Mouse (Mus musculus) testis, adult 2 months (tissue): ENCODE data around the gene Cuedc1.

Experiments used
- CTCF ChIP-seq: fragments of 200-500 bp; IDR thresholded peaks from 2 replicates; pipeline ENCODE4 v1.5.1; 2012; ENCODE audit warnings: low read depth, mild to moderate bottlenecking, inconsistent platforms, low read length, moderate library complexity; ENCODE audit not compliant: control insufficient read depth, insufficient read depth, insufficient replicate concordance
- POLR2A ChIP-seq: fragments of 200-500 bp; IDR thresholded peaks from 2 replicates; pipeline ENCODE4 v1.6.1; 2012; ENCODE audit warnings: low read depth, mild to moderate bottlenecking, inconsistent platforms, low read length, moderate library complexity; ENCODE audit not compliant: control insufficient read depth

DNA sequence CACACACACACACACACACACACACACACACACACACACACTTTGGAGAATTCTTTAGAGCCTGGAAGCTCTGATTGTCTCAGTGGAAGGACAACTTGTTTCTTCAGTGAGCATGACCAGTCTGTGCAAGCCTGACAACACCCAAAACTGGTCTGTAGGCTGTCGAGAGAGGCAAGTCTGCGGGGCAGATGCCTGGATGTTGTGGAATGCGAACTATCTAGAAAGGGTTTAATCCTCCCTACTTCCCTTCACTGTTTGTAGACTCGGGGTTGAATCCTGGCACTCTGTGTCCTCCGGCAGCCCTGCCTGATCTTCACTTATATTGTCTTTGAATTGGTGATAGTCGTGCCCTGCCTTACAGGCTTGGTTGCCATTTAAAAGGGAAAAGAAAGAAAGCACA is 25.9 kb downstream of the Cuedc1 start:
- no peak for TF ChIP-seq POLR2A
- TF ChIP-seq CTCF = no peak
